Mouse (Mus musculus) testis, adult 2 months (tissue): ENCODE measurements around the gene Nxpe4. TPM values are rescaled to one million over a fixed set of nuclear protein-coding genes. Genes with fewer than 3 reads are reported as not detected.
A peak's percentile ranks its signal among the peaks of the same experiment; 100 is the strongest.

Experiments used
- H3K27ac ChIP-seq: fragments of 200-500 bp; 2 replicates; pipeline ENCODE4 v1.5.1; 2012; ENCODE audit warnings: low read depth, low read length; ENCODE audit not compliant: control insufficient read depth, insufficient read depth
- H3K27me3 ChIP-seq: fragments of 200-500 bp; 2 replicates; pipeline ENCODE4 v1.6.1; 2012; ENCODE audit warnings: mild to moderate bottlenecking, low read length, moderate library complexity; ENCODE audit not compliant: control insufficient read depth, insufficient read depth
- H3K36me3 ChIP-seq: fragments of 200-500 bp; 2 replicates; pipeline ENCODE4 v1.6.1; 2012; ENCODE audit warnings: mild to moderate bottlenecking, low read length; ENCODE audit not compliant: control insufficient read depth, insufficient read depth
- H3K4me1 ChIP-seq: fragments of 200-500 bp; 2 replicates; pipeline ENCODE4 v1.6.1; 2012; ENCODE audit warnings: low read length; ENCODE audit not compliant: control insufficient read depth, insufficient read depth
- H3K4me3 ChIP-seq: fragments of 200-500 bp; 2 replicates; pipeline ENCODE4 v1.5.1; 2012; ENCODE audit warnings: low read depth, mild to moderate bottlenecking, low read length, moderate library complexity, mixed read lengths; ENCODE audit not compliant: control insufficient read depth
- CTCF ChIP-seq: fragments of 200-500 bp; IDR thresholded peaks from 2 replicates; pipeline ENCODE4 v1.5.1; 2012; ENCODE audit warnings: low read depth, mild to moderate bottlenecking, inconsistent platforms, low read length, moderate library complexity; ENCODE audit not compliant: control insufficient read depth, insufficient read depth, insufficient replicate concordance
- POLR2A ChIP-seq: fragments of 200-500 bp; IDR thresholded peaks from 2 replicates; pipeline ENCODE4 v1.6.1; 2012; ENCODE audit warnings: low read depth, mild to moderate bottlenecking, inconsistent platforms, low read length, moderate library complexity; ENCODE audit not compliant: control insufficient read depth
- polyA plus RNA-seq: library from polyadenylated mRNA; depleted of rRNA; stranded (reverse); fragments of >200 nt; gene quantifications from 2 replicates; pipeline ENCODE4 v1.2.3, GENCODE M21; 2012

Nxpe4 gene
- polyA plus RNA-seq, 1 experiment, result 0.84 TPM

DNA sequence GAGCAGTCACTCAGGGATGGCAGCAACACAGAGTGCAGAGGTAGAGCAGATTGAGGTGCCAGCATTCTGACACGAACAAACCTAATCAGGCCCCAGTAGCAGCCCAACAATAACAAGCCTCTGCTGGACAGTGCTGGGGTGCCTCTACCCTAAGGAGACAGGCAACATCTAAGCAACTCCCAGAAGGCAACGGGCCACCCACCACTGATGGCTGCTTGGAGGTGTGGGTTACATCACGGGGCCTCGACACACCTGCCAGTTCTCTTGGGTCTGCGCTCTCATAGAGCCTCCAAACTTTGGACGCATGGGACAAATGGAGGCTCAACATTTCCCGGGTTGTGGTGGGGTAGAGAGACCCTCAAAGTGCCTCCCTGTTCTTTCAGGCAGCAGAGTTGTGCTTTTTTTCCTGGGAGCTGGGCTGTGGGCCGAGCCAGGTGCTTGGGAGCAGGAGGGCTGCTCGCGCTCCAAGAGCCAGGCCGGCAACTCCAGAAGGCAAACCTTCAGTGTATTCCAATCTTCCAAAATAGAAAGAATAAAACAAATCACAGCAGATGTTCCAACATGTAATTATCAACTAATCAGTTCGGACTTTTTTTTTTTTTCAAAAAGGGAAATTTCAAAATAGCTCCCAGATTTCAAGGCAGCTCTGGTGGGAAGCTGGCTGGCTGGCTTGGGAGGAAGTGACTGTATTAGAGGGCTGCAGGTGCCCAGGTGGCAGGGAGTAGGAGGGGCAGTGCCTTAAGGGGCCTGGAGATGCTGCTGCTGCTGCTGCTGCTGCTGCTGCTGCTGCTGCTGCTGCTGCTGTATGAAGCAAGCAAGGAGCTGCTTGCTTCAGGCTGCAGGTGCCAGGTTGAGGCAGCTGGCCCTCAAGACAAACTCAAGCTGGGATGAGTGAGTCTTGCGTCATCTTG, 54.5 kb downstream of the Nxpe4 start:
- no peak overlapping the region for H3K27ac ChIP-seq
- no peak overlapping the region for H3K4me3 ChIP-seq
- TF ChIP-seq POLR2A, result no peak
- no peak for TF ChIP-seq CTCF
- H3K36me3 ChIP-seq, result no peaks in the 10 kb centered on the region
- H3K27me3 ChIP-seq, result no peaks in the 10 kb centered on the region
- H3K4me1 ChIP-seq, result no peaks in the 10 kb centered on the region

DNA sequence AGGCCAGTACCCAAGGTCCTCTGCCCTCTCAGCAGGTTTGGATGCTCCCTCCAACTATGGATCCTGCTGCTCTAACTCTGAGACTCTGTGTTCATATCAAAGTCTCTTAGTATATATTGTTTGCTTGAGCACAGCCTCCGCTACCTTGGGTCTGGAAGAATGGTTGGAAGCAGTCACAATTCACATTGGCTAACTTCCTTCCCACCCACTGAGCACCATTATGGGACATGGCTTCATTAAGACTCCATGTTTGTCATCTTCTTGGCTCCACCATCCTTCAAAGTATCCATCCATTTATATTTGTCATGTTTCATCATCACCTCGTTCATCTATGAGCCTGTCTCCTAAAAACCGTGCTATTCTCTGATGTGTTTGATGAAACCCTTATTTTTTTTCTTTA, 68.9 kb downstream of the Nxpe4 start:
- Histone ChIP-seq H3K27ac (no peak overlapping the region), H3K4me3 (no peak overlapping the region), H3K27me3 (no peaks in the 10 kb centered on the region), H3K36me3 (no peaks in the 10 kb centered on the region), H3K4me1 (no peaks in the 10 kb centered on the region)
- TF ChIP-seq CTCF, result no peak
- TF ChIP-seq POLR2A, result no peak

DNA sequence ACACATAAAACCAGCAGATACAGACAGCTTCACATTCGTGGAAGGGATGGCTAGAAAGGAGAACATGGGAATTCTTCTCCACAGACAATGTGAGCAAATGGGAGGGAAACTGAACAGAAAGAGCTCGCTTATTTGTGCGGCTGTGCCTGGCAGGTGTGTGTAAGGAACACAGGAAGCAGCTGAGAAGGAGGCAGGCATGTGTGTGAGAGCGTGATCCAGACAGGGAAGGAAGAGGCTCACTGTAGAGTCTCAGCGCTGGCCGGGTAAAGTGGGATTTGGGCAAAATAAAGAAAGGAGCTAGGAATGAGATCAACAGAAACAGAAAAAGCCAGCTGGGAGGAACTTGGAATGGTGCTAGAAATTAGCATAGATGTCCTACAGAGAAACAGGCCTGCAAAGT, 74.6 kb downstream of the Nxpe4 start:
- H3K27ac ChIP-seq, result no peak overlapping the region
- H3K36me3 ChIP-seq, result no peaks in the 10 kb centered on the region
- no peaks in the 10 kb centered on the region for H3K27me3 ChIP-seq
- no peak for TF ChIP-seq POLR2A
- no peak for TF ChIP-seq CTCF
- H3K4me1 ChIP-seq, result no peaks in the 10 kb centered on the region
- H3K4me3 ChIP-seq, result no peak overlapping the region

DNA sequence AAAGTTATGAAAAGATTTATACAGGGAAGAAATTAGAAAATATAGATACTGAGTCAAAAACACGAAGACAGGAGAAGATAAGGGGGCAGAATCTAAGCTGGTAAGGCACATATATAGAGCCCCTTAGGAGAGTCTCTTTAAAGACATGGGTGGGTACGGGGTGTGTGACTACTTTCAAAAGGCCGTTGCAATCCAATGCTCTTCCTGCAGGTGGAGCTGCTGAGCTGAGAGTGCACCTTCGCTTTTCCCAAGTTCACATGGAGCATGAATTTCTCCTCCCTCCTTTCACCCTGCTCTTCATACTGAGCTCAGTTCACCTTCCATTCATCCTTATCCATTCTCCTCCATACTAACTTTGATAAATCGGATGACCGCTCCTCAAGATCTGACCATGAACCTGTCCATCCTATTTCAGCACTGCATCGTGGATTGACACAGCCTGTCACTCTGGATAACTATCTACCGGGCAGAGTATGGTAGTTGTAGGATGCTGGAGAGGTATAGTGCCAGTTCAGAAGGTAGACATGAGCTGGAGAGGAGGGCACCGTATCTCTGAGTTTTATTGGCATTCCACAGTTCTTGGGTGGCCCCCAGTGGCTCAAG, 76.4 kb downstream of the Nxpe4 start:
- Histone ChIP-seq H3K4me1 (no peaks in the 10 kb centered on the region), H3K27ac (no peak overlapping the region), H3K4me3 (no peak overlapping the region), H3K27me3 (no peaks in the 10 kb centered on the region), H3K36me3 (no peaks in the 10 kb centered on the region)
- no peak for TF ChIP-seq POLR2A
- peak; percentile 84; the same call in 1 of the 2 replicates for TF ChIP-seq CTCF

DNA sequence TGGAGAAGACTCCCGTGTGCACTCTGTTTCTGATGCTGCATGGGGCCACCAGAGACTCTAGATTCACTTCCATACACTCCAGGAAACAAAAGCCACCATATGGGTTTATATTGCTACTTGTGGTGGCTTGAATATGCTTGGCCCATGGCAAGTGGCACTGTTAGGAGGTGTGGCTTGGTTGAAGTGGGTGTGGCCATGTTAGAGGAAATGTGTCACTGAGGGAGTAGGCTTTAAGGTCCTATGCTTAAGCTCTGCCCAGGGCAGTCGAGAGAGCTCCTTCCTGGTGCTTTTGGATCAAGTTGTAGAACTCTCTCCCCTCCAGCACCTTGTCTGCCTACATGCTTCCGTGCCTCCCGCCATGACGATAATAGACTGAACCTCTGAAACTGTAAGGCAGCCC, 77.6 kb downstream of the Nxpe4 start:
- TF ChIP-seq CTCF (no peak), POLR2A (no peak)

DNA sequence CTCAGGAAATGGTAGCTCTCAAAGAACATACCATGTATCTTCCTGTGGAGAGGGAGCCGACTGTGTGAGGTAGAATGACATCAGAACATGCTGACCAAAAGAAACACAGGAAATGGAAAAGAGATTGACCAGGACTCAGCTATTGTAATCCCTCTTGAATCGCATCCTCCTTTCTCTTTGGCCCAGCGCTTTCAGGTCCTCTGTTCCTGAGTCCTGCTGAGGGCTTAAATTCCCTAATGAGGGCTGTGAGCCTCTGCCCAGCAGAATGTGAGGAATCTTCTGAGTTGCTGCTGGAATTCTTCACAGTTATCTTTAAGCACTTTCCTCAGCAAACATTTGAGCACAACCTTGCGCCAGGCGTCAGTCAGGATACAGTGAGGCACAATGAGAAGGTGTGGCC, 78.6 kb downstream of the Nxpe4 start:
- Histone ChIP-seq H3K27ac (no peak overlapping the region), H3K36me3 (no peaks in the 10 kb centered on the region), H3K27me3 (no peaks in the 10 kb centered on the region), H3K4me3 (no peak overlapping the region), H3K4me1 (no peaks in the 10 kb centered on the region)
- TF ChIP-seq POLR2A (no peak), CTCF (no peak)

More for the DNA sequence above, 77.6 kb downstream of the Nxpe4 start:
- Histone ChIP-seq H3K27ac (no peak overlapping the region), H3K4me1 (no peaks in the 10 kb centered on the region), H3K36me3 (no peaks in the 10 kb centered on the region), H3K27me3 (no peaks in the 10 kb centered on the region), H3K4me3 (no peak overlapping the region)

DNA sequence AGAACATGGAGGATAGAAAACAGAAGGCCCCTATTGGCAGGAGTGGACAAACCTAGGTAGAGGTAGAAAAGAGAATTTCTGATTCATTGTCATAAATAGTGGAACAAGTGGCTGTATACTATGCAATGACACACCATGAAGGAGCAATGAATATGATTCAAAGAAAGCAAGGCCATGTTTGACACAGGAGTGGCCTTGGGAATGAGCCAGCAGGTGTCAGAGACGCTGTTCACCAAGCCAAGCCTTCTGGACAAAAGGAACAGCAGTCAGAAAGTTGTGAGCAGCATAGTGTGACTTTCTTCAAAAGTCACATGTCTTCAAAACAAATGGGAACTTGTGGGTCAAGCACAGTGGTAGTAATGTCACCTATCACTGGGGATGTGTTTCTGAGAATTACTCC, 80.0 kb downstream of the Nxpe4 start:
- no peaks in the 10 kb centered on the region for H3K4me1 ChIP-seq
- no peak overlapping the region for H3K4me3 ChIP-seq
- H3K27me3 ChIP-seq, result no peaks in the 10 kb centered on the region
- no peak for TF ChIP-seq POLR2A
- TF ChIP-seq CTCF, result no peak
- no peaks in the 10 kb centered on the region for H3K36me3 ChIP-seq
- no peak overlapping the region for H3K27ac ChIP-seq
